Mouse (Mus musculus) myocyte (in vitro differentiated cells): ENCODE measurements around the gene Slc35f3. TPM values are rescaled to one million over a fixed set of nuclear protein-coding genes. Genes with fewer than 3 reads are reported as not detected.

Experiments
- H3K27me3 ChIP-seq: one replicate; pipeline ENCODE4 v1.6.1; 2011; ENCODE audit not compliant: control insufficient read depth, insufficient read depth, insufficient read length
- H3K36me3 ChIP-seq: one replicate; pipeline ENCODE4 v1.6.1; 2011; ENCODE audit not compliant: control insufficient read depth, insufficient read depth
- H3K4me2 ChIP-seq: one replicate; pipeline ENCODE4 v1.6.1; 2011; ENCODE audit warnings: low read depth, control low read depth
- H3K4me3 ChIP-seq: one replicate; pipeline ENCODE4 v1.5.1; 2011; ENCODE audit warnings: mild to moderate bottlenecking, control low read depth, moderate library complexity
- H3K79me2 ChIP-seq: one replicate; pipeline ENCODE4 v1.6.1; 2011; ENCODE audit not compliant: control insufficient read depth, insufficient read depth
- H3ac ChIP-seq: one replicate; pipeline ENCODE4 v1.6.1; 2011; ENCODE audit not compliant: control insufficient read depth, insufficient read length
- CEBPB ChIP-seq: IDR thresholded peaks from 2 replicates; pipeline ENCODE4 v1.6.1; 2011; ENCODE audit warnings: mild to moderate bottlenecking, moderate library complexity; ENCODE audit not compliant: poor library complexity, insufficient read depth, severe bottlenecking
- E2F4 ChIP-seq: IDR thresholded peaks from one replicate; pipeline ENCODE4 v1.6.1; 2011; ENCODE audit warnings: mild to moderate bottlenecking, control low read depth, moderate library complexity; ENCODE audit not compliant: insufficient read depth
- MAX ChIP-seq: IDR thresholded peaks from one replicate; pipeline ENCODE4 v1.6.1; 2011; ENCODE audit warnings: low read depth, mild to moderate bottlenecking, control low read depth
- MYOD1 ChIP-seq, 3 experiments: IDR thresholded peaks; one replicate each; pipeline ENCODE4 v1.6.1; 2011; ENCODE audit warnings: control low read depth in 2 of 3, low read depth in 2 of 3, mild to moderate bottlenecking in 2 of 3, moderate library complexity in 1 of 3; ENCODE audit not compliant: insufficient read length in 2 of 3, control insufficient read depth in 1 of 3
- MYOG ChIP-seq, 3 experiments: IDR thresholded peaks; one replicate each; pipeline ENCODE4 v1.6.1; 2011; ENCODE audit warnings: control low read depth in 2 of 3, low read depth in 2 of 3, mild to moderate bottlenecking in 2 of 3; ENCODE audit not compliant: insufficient read length in 2 of 3, control insufficient read depth in 1 of 3, insufficient read depth in 1 of 3
- POLR2A ChIP-seq: IDR thresholded peaks from one replicate; pipeline ENCODE4 v1.6.1; 2011; ENCODE audit warnings: low read depth, mild to moderate bottlenecking, control low read depth, moderate library complexity; ENCODE audit not compliant: insufficient read length
- POLR2AphosphoS2 ChIP-seq: IDR thresholded peaks from one replicate; pipeline ENCODE4 v1.6.1; 2011; ENCODE audit warnings: low read depth, control low read depth; ENCODE audit not compliant: insufficient read length
- REST ChIP-seq: IDR thresholded peaks from one replicate; pipeline ENCODE4 v1.6.1; 2011; ENCODE audit warnings: mild to moderate bottlenecking, control low read depth, moderate library complexity; ENCODE audit not compliant: insufficient read depth, insufficient read length
- SRF ChIP-seq: IDR thresholded peaks from one replicate; pipeline ENCODE4 v1.6.1; 2011; ENCODE audit warnings: low read depth; ENCODE audit not compliant: control insufficient read depth, insufficient read length
- TCF12 ChIP-seq: IDR thresholded peaks from one replicate; pipeline ENCODE4 v1.6.1; 2011; ENCODE audit warnings: mild to moderate bottlenecking, control low read depth; ENCODE audit not compliant: poor library complexity, insufficient read depth, severe bottlenecking
- TCF3 ChIP-seq: IDR thresholded peaks from one replicate; pipeline ENCODE4 v1.6.1; 2011; ENCODE audit warnings: low read depth, control low read depth; ENCODE audit not compliant: insufficient read length
- USF1 ChIP-seq: IDR thresholded peaks from one replicate; pipeline ENCODE4 v1.6.1; 2011; ENCODE audit warnings: low read depth, mild to moderate bottlenecking, control low read depth, moderate library complexity
- polyA plus RNA-seq: library from polyadenylated mRNA; unstranded; fragments of >200 nt; fragmentation: generic; extraction: Trizol; gene quantifications from one replicate; pipeline ENCODE4 v1.2.1, GENCODE M21; 2012; ENCODE audit warnings: missing spikeins

Gene Slc35f3
- polyA plus RNA-seq, 1 experiment, result 0.02 TPM

DNA sequence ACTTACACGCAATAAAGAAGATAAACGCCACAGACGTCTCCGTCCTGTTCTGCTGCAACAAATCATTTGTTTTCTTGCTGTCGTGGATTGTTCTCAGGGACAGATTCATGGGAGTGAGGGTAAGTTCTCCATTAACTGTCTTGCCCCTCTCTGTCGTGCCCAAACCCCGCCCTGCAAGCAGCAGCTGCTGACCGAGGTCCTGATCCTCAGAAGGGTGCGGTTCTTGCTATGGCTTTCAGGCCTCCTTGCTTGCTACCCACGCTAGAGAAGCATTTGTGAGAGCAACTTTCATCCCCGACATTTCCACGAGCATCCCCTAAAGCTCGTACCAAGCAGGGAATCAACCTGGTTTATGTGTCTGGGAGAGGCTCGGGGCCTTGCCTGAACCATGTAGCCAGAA, 83.9 kb downstream of the Slc35f3 start:
- no peak for TF ChIP-seq SRF
- no peak for TF ChIP-seq CEBPB
- no peak for TF ChIP-seq MAX
- TF ChIP-seq TCF3, result no peak
- TF ChIP-seq REST, result peak; percentile 79
- H3ac ChIP-seq, result no peak overlapping the region
- H3K79me2 ChIP-seq, result no peaks in the 10 kb centered on the region
- H3K27me3 ChIP-seq, result peaks cover 13% of the 10 kb centered on the region
- H3K36me3 ChIP-seq, result no peaks in the 10 kb centered on the region
- no peak overlapping the region for H3K4me2 ChIP-seq
- H3K4me3 ChIP-seq, result no peak overlapping the region

DNA sequence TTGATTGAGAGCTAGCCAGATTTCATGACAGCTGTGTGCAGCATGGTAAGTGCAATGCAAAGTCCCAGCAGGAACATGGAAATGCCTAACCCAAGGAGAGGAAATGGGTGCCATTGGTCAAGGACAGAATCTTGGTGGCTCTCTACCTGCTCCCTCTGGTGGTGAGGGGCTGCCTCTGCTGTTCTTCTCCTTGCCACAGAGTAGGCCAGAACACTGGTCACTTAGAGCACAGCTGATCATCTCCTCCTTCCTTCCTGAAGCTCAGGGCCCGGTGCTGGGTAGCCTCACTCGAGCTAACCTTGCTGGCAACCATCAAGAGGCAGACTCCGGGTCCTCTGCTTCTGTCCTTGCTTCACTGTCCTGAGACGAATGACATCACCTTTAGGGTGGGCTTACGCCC, 84.4 kb downstream of the Slc35f3 start:
- Histone ChIP-seq H3K4me2 (no peak overlapping the region), H3K27me3 (peaks cover 13% of the 10 kb centered on the region), H3K4me3 (no peak overlapping the region), H3ac (no peak overlapping the region), H3K79me2 (no peaks in the 10 kb centered on the region), H3K36me3 (no peaks in the 10 kb centered on the region)
- no peak for TF ChIP-seq E2F4
- TF ChIP-seq MYOD1 (IDR thresholded peaks at IDR 0.05; ENCODE audit: control insufficient read depth in 1 of 3, insufficient read length in 2 of 3, low read depth in 2 of 3), result no peak
- no peak for TF ChIP-seq MAX
- no peak for TF ChIP-seq MYOG (IDR thresholded peaks at IDR 0.05; ENCODE audit: control insufficient read depth in 1 of 3, insufficient read depth in 1 of 3, insufficient read length in 2 of 3, low read depth in 2 of 3)

DNA sequence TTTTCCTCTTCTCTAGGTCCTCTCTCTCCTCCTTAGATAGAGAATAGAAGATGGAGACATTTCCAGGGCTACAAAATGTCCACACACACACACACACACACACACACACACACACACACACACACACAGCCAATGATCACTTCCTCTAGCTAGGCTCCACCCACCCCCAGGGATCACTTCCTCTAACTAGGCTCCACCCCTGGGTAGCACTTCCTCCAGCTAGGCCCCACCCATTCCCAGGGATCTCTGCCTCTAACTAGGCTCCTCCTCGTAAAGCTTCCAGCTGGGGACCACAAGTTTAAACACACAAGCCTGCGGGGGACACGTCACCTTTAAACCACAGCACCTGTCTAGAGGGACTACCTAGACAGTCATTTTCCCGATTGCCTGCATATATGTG, 89.2 kb downstream of the Slc35f3 start:
- TF ChIP-seq POLR2AphosphoS2 (no peak), TCF3 (no peak)
- H3K27me3 ChIP-seq, result peaks cover 30% of the 10 kb centered on the region
- H3K79me2 ChIP-seq, result no peaks in the 10 kb centered on the region
- H3ac ChIP-seq, result no peak overlapping the region
- no peaks in the 10 kb centered on the region for H3K36me3 ChIP-seq
- no peak overlapping the region for H3K4me3 ChIP-seq
- H3K4me2 ChIP-seq, result no peak overlapping the region

DNA sequence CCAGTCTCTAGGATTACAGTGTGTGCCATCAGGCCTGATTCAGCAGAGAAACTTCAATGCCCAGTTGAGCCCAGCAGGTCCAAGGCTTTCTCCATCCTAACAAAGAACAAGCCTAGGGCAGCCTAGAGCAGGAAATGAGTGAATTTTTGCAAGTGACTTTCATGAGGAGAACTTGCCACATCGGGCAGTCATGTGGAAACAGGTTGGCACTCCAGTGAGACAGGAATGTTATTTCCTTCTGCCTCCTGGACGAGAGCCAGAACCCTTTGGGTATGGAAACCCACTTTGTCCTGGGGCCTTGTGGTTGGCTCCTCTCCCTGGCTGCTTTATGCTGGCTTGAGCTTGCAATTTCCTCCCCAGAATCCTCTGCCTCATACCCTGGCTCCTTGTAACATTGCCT, 93.2 kb downstream of the Slc35f3 start:
- no peak overlapping the region for H3K4me3 ChIP-seq
- TF ChIP-seq POLR2AphosphoS2, result no peak
- TF ChIP-seq E2F4, result no peak
- no peak for TF ChIP-seq TCF3
- no peak for TF ChIP-seq TCF12
- no peak for TF ChIP-seq USF1
- TF ChIP-seq POLR2A, result no peak
- TF ChIP-seq REST, result no peak
- no peak for TF ChIP-seq CEBPB
- no peak for TF ChIP-seq MAX
- TF ChIP-seq MYOG (IDR thresholded peaks at IDR 0.05; ENCODE audit: control insufficient read depth in 1 of 3, insufficient read depth in 1 of 3, insufficient read length in 2 of 3, low read depth in 2 of 3), result no peak
- no peak for TF ChIP-seq SRF
- no peak for TF ChIP-seq MYOD1 (IDR thresholded peaks at IDR 0.05; ENCODE audit: control insufficient read depth in 1 of 3, insufficient read length in 2 of 3, low read depth in 2 of 3)
- peaks cover 32% of the 10 kb centered on the region for H3K27me3 ChIP-seq
- H3K79me2 ChIP-seq, result no peaks in the 10 kb centered on the region
- no peak overlapping the region for H3ac ChIP-seq
- H3K36me3 ChIP-seq, result no peaks in the 10 kb centered on the region
- no peak overlapping the region for H3K4me2 ChIP-seq

DNA sequence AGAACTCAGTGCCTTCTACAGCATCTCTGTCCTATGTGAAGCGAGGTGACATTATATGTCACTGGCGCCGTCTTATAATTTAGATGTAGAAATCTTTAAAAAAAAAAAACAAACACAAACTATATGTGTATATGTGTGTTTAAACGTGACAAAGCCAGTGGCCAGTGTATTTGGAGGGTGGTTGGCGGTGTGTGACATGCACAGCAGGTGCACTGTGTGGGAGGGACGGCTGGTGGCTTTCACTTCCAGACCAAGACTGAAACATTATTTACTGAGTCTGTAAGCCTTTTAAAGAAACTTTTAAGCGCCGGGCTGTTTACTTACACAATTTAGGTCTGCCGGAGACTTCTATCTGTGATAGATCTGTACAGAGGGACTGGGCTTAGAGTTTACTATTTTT, 97.0 kb downstream of the Slc35f3 start:
- H3K79me2 ChIP-seq, result no peaks in the 10 kb centered on the region
- no peaks in the 10 kb centered on the region for H3K36me3 ChIP-seq
- TF ChIP-seq TCF3 (no peak), POLR2A (no peak), CEBPB (no peak), REST (no peak), MYOD1 (IDR thresholded peaks at IDR 0.05; ENCODE audit: control insufficient read depth in 1 of 3, insufficient read length in 2 of 3, low read depth in 2 of 3) (peak in 2 of 3 experiments; percentile 62 to 87)
- no peak overlapping the region for H3ac ChIP-seq
- no peak overlapping the region for H3K4me3 ChIP-seq
- H3K4me2 ChIP-seq, result no peak overlapping the region
- peaks cover 27% of the 10 kb centered on the region for H3K27me3 ChIP-seq

DNA sequence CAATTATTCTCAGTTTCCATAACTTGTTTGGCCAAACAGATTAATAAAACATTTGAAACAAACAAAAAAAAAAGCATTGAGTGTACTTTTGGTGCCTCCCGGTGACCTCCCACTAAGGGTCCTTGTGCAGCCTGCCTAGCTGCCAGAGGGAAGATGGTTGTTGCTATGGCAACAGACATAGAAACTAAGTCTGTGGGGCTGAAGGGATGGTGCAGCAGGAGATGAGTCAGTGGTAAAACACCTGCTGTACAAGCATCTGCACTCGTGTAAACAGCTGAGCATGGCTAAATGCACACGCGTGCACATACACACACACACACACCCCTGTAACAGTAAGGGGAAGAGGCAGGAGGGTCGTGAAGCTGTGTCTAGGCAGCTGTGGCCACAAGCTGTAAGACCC, 97.6 kb downstream of the Slc35f3 start:
- TF ChIP-seq MYOG (IDR thresholded peaks at IDR 0.05; ENCODE audit: control insufficient read depth in 1 of 3, insufficient read depth in 1 of 3, insufficient read length in 2 of 3, low read depth in 2 of 3) (no peak), REST (no peak), SRF (no peak), MYOD1 (IDR thresholded peaks at IDR 0.05; ENCODE audit: control insufficient read depth in 1 of 3, insufficient read length in 2 of 3, low read depth in 2 of 3) (no peak), POLR2A (no peak), E2F4 (no peak), USF1 (no peak), TCF12 (no peak), TCF3 (no peak), POLR2AphosphoS2 (no peak), CEBPB (no peak), MAX (no peak)
- Histone ChIP-seq H3K36me3 (no peaks in the 10 kb centered on the region), H3ac (no peak overlapping the region), H3K27me3 (peaks cover 26% of the 10 kb centered on the region), H3K79me2 (no peaks in the 10 kb centered on the region), H3K4me2 (no peak overlapping the region), H3K4me3 (no peak overlapping the region)
